ENCODE assay signal across 9 mouse cellular contexts in genomic region chr5:122798557-122799378, GRCm38 (mm10). TPM values are rescaled to one million over a fixed set of nuclear protein-coding genes. Genes with fewer than 3 reads are reported as not detected.
DNase-seq lines count a peak whose midpoint lies in the region; ATAC-seq lines count a peak whose summit lies in the region.
"Had no signal": no experiment of that assay in that cellular context is flagged by ENCODE, and none has a peak within 500 bp of the region (broad histone marks: within the 10 kb centered on the region; RNA-seq: fewer than 3 reads in every experiment).

No protein-coding gene starts in this region.

- H3K27me3 ChIP-seq in midbrain, embryonic 16.5 days (ENCODE audit: control insufficient read depth, insufficient read depth, low read depth, low read length) = no peaks in the 10 kb centered on the region

- H3K4me3 ChIP-seq in midbrain, embryonic 16.5 days (ENCODE audit: low read depth, low read length) = no peak overlapping the region

- peaks cover 41% of the 10 kb centered on the region for H3K36me3 ChIP-seq in midbrain, embryonic 16.5 days (ENCODE audit: control insufficient read depth, insufficient read depth, low read length)

- intact Hi-C loops in left cerebral cortex, postnatal 36 days (cut with DNase I) = no loop called here

- no peak overlapping the region for H3K9ac ChIP-seq in midbrain, embryonic 16.5 days (ENCODE audit: low read depth, low read length)

- H3K4me1 ChIP-seq in midbrain, embryonic 16.5 days (ENCODE audit: control insufficient read depth, insufficient read depth, low read length) = peaks cover 5% of the 10 kb centered on the region; the same call in 1 of the 2 replicates

- 56% methylated on average over 17 of the region's 17 CpGs for WGBS in midbrain, embryonic 16.5 days

- DNase-seq in R1 (ENCODE audit: low read depth, low spot score) = peak; percentile 80
- peak; percentile 34 to 66 for DNase-seq in adrenal gland, postnatal 4 days (ENCODE audit: low spot score in 2 of 2)
- peak; percentile 64 for DNase-seq in frontal cortex, postnatal 25 days (ENCODE audit: low spot score in 2 of 2)
- peak; percentile 40 for DNase-seq in kidney, adult 18-20 months
- DNase-seq in left cerebral cortex, postnatal 36 days (ENCODE audit: low spot score in 2 of 2) = peak; percentile 74 to 75
- peak; percentile 73 for DNase-seq in testis, postnatal 14 days (ENCODE audit: low spot score)
- no peak for DNase-seq in thymus, adult 18-20 months

- H3K4me2 ChIP-seq in midbrain, embryonic 16.5 days (ENCODE audit: low read length) = no peak overlapping the region

- peak overlapping the region; percentile 57 for H3K27ac ChIP-seq in midbrain, embryonic 16.5 days (ENCODE audit: low read length)
- H3K27ac ChIP-seq: macrophage had no signal

- peak; percentile 58 for ATAC-seq in midbrain, embryonic 16.5 days

- no peaks in the 10 kb centered on the region for H3K9me3 ChIP-seq in midbrain, embryonic 16.5 days (replicated peaks; ENCODE audit: control insufficient read depth, low read length, poor library complexity, severe bottlenecking)

RNA-seq across cellular contexts. Expression of gene Camkk2, which starts 19.6 kb away (rescaled TPM):
- 10 to 100 TPM; 31.5 to 36.3 TPM for total RNA-seq in adrenal gland, postnatal 4 days (2021)
- total RNA-seq in left cerebral cortex, postnatal 36 days (2021) = 100 to 1,000 TPM; 243 to 273 TPM
- polyA plus RNA-seq in midbrain, embryonic 16.5 days (2015; fragmentation: Nextera tagmentation; extraction: Ambion mirVana) = 63.4 and 69.5 TPM in 2 replicates

RNA-seq across cellular contexts. Expression of gene Anapc5, which starts 22.4 kb away (rescaled TPM):
- 100 to 1,000 TPM; 308 to 320 TPM for total RNA-seq in adrenal gland, postnatal 4 days (2021)
- total RNA-seq in left cerebral cortex, postnatal 36 days (2021) = 100 to 1,000 TPM; 208 to 231 TPM
- polyA plus RNA-seq in midbrain, embryonic 16.5 days (2015; fragmentation: Nextera tagmentation; extraction: Ambion mirVana) = 520 and 546 TPM in 2 replicates

RNA-seq across cellular contexts. Expression of gene Rnf34, which starts 51.1 kb away (rescaled TPM):
- 10 to 100 TPM; 21.1 to 24.5 TPM for total RNA-seq in adrenal gland, postnatal 4 days (2021)
- total RNA-seq in left cerebral cortex, postnatal 36 days (2021) = 10 to 100 TPM; 50.4 to 53.8 TPM
- 48.3 and 50.7 TPM in 2 replicates for polyA plus RNA-seq in midbrain, embryonic 16.5 days (2015; fragmentation: Nextera tagmentation; extraction: Ambion mirVana)

Comparison
In these comparisons a context has a peak if more than half of its experiments do, and no peak if none do; other contexts are left out.
1. DNase-seq: peak in R1 (single experiment), adrenal gland, postnatal 4 days (2 of 2), frontal cortex, postnatal 25 days (2 of 2), kidney, adult 18-20 months (single experiment), left cerebral cortex, postnatal 36 days (2 of 2) and testis, postnatal 14 days (single experiment); none in thymus, adult 18-20 months (0 of 2).
2. RNA of gene Camkk2, which starts 19.6 kb away (total RNA-seq): 243 to 273 TPM in left cerebral cortex, postnatal 36 days; 31.5 to 36.3 TPM in adrenal gland, postnatal 4 days; every median in the first group is over 4 times any median in the second.